Mouse (Mus musculus): Measurements from ENCODE around the gene Hdac1.

Gene Hdac1

DNA sequence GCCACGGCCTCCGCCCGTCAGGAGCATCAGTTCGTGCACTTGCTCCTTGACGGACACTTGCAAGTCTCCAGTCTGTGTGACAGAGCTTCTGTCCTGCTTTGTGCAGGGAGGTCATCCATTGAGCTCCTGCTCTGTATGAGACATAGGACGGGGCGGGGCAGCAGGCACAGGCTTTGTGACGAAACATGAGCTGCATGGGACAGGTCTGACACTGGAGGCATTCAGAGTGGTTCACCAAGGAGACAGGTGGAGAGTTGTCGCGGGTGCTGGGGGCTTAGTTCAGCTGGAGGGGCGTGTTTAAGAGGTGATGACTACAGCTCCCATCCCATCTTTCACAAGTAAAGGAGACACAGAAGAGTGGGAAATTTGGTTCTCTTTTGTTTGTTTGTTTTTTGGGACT is 66.5 kb downstream of the Hdac1 start:
- in situ Hi-C loops (cut with MboI, MseI): no loop called here
